Comparison of ENCODE assay signal across 19 mouse cellular contexts in genomic region chr13:95697874-95698273, GRCm38 (mm10). TPM values are rescaled to one million over a fixed set of nuclear protein-coding genes. Genes with fewer than 3 reads are reported as not detected.
DNase-seq lines count a peak whose midpoint lies in the region; ATAC-seq lines count a peak whose summit lies in the region.
"Had no signal": no experiment of that assay in that cellular context is flagged by ENCODE, and none has a peak within 500 bp of the region (broad histone marks: within the 10 kb centered on the region; RNA-seq: fewer than 3 reads in every experiment).

No protein-coding gene starts in this region.

- no peaks in the 10 kb centered on the region for H3K36me3 ChIP-seq in liver, embryonic 11.5 days (ENCODE audit: control insufficient read depth, insufficient read depth, low read length)
- H3K36me3 ChIP-seq in megakaryocyte, embryonic 14.5 days (replicated peaks; ENCODE audit: low read length), result peaks cover 47% of the 10 kb centered on the region
- H3K36me3 ChIP-seq: forebrain, embryonic 15.5 days; heart, embryonic 13.5 days; kidney, embryonic 15.5 days; limb, embryonic 12.5 days had no signal

- 46% methylated on average over 6 of the region's 6 CpGs for WGBS in liver, embryonic 11.5 days

- H3K27ac ChIP-seq in liver, embryonic 11.5 days (ENCODE audit: low read depth, low read length), result 0 out of 2 replicates have a peak overlapping the region, but pooled peaks have one; percentile 36
- H3K27ac ChIP-seq: embryonic facial prominence, embryonic 10.5 days; forebrain, embryonic 15.5 days; heart, embryonic 13.5 days; kidney, embryonic 15.5 days; limb, embryonic 12.5 days had no signal

- DNase-seq in liver, embryonic 11.5 days (ENCODE audit: low spot score), result no peak
- DNase-seq in liver (no peak), 416B (ENCODE audit: low read depth) (peak; percentile 88)
- no peak for DNase-seq in neural tube, embryonic 10.5 days (ENCODE audit: extremely low spot score, low spot score)
- DNase-seq: adrenal gland, postnatal 36 days; cerebellum, adult 18-20 months; lung, adult 2 months; right cerebral cortex, postnatal 4 days had no signal

- no peak overlapping the region for H3K4me2 ChIP-seq in liver, embryonic 11.5 days
- H3K4me2 ChIP-seq: forebrain, embryonic 15.5 days; heart, embryonic 13.5 days; kidney, embryonic 15.5 days; limb, embryonic 12.5 days had no signal

- H3K4me3 ChIP-seq in liver, embryonic 11.5 days (ENCODE audit: low read depth, low read length), result no peak overlapping the region
- H3K4me3 ChIP-seq in megakaryocyte, embryonic 14.5 days (replicated peaks), result peak overlapping the region; percentile 92
- H3K4me3 ChIP-seq: embryonic facial prominence, embryonic 10.5 days; forebrain, embryonic 15.5 days; heart, embryonic 13.5 days; kidney, embryonic 15.5 days; limb, embryonic 12.5 days had no signal

- ATAC-seq in liver, embryonic 11.5 days (replicated peaks; ENCODE audit: low FRiP score), result no peak
- peak; percentile 78 for ATAC-seq in granulocyte monocyte progenitor cell, adult 5-6 weeks (replicated peaks; ENCODE audit: poor library complexity, severe bottlenecking)
- no peak for ATAC-seq in erythroblast, adult 5-6 weeks (replicated peaks; ENCODE audit: low FRiP score, poor library complexity, severe bottlenecking)
- ATAC-seq: forebrain, embryonic 15.5 days; hindbrain, embryonic 16.5 days; intestine, embryonic 16.5 days; midbrain, embryonic 16.5 days had no signal

- H3K4me1 ChIP-seq in liver, embryonic 11.5 days (replicated peaks; ENCODE audit: control insufficient read depth, insufficient read depth, low read length), result peaks cover 7% of the 10 kb centered on the region
- H3K4me1 ChIP-seq in megakaryocyte, embryonic 14.5 days, result peaks cover 75% of the 10 kb centered on the region
- H3K4me1 ChIP-seq: embryonic facial prominence, embryonic 10.5 days; kidney, embryonic 15.5 days; limb, embryonic 12.5 days had no signal

- H3K27me3 ChIP-seq in liver, embryonic 11.5 days (replicated peaks; ENCODE audit: control insufficient read depth, insufficient read depth, low read length), result no peaks in the 10 kb centered on the region
- no peaks in the 10 kb centered on the region for H3K27me3 ChIP-seq in megakaryocyte, embryonic 14.5 days (replicated peaks)
- H3K27me3 ChIP-seq: forebrain, embryonic 15.5 days; heart, embryonic 13.5 days; kidney, embryonic 15.5 days; limb, embryonic 12.5 days had no signal

- no peaks in the 10 kb centered on the region for H3K9me3 ChIP-seq in liver, embryonic 11.5 days (ENCODE audit: control insufficient read depth, low read length)
- peaks cover 7% of the 10 kb centered on the region; the same call in 1 of the 2 replicates for H3K9me3 ChIP-seq in megakaryocyte, embryonic 14.5 days
- H3K9me3 ChIP-seq: embryonic facial prominence, embryonic 10.5 days; forebrain, embryonic 15.5 days; heart, embryonic 13.5 days; kidney, embryonic 15.5 days; limb, embryonic 12.5 days had no signal

- no peak overlapping the region for H3K9ac ChIP-seq in liver, embryonic 11.5 days (ENCODE audit: low read depth, low read length)
- H3K9ac ChIP-seq: forebrain, embryonic 15.5 days; heart, embryonic 13.5 days; kidney, embryonic 15.5 days; limb, embryonic 12.5 days had no signal

RNA-seq across cellular contexts. Expression of gene F2rl2, which starts 1.2 kb away (rescaled TPM):
- 29.5 and 33.0 TPM in 2 replicates for polyA plus RNA-seq in liver, embryonic 11.5 days (2014; fragmentation: Nextera tagmentation; extraction: Ambion mirVana)
- not detected in 2 replicates for total RNA-seq in granulocyte monocyte progenitor cell, adult 5-6 weeks (2014; fragmentation: Nextera tagmentation)
- 0.09 and 1.1 TPM in 2 replicates for total RNA-seq in granulocyte monocyte progenitor cell, adult 5-6 weeks (2017)
- 8.9 and 20.6 TPM in 2 replicates for polyA plus RNA-seq in megakaryocyte, embryonic 14.5 days (2012; ENCODE audit: insufficient read depth, low replicate concordance)
- 1.0 and 4.2 TPM in 2 replicates for total RNA-seq in erythroblast, adult 5-6 weeks (2015; ENCODE audit: low replicate concordance)
- total RNA-seq in erythroblast, adult 5-6 weeks (2017; ENCODE audit: low replicate concordance), result 0.14 and 1.0 TPM in 2 replicates
